Mouse (Mus musculus): ENCODE results near the gene Phospho2. TPM values are rescaled to one million over a fixed set of nuclear protein-coding genes. Genes with fewer than 3 reads are reported as not detected.
A peak's percentile ranks its signal among the peaks of the same experiment; 100 is the strongest.
"Not testable (repeated sequence)": the region's sequence is repeated elsewhere in the genome, so short reads cannot be mapped to it uniquely, and the experiment has no call there.

Gene Phospho2
- total RNA-seq (2017): 26.0 and 27.5 TPM in 2 replicates

DNA sequence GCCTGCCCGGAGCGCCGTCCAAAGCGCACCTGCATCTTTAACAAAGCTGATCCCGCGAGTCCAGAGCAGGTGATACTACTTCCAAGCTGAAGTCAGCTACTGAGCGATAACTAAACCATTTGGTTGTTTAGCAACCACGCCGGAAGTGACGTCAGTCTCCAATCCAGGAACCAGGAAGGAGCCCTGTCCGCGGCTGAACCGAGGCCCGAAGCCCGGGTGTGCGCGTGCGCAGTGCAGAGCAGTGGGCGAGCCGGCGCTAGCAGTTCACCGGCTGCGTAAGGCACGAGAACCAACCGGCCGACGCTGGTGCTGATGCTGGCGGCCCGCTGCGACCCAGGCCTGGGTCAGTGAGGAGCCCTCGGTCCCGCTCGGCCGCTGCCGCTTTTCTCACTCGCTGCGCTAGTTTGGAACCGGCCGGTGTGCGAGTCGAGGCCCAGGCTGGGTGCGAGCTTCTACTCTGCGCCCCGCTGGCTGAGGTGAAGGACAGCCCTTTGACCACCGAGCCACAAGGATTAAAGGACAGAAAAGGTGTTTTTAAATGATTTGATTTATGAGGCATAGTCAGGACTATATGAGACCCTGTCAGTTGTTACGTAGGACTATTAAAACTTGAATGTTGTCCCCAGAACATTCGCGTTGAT lies at the start of gene Phospho2, which contains the start of gene Ccdc173:
Phospho2 (plus strand) TSS at position 195 of the 641 bp plus-strand sequence.
Ccdc173 (minus strand) TSS at position 147 of the 641 bp plus-strand sequence.
- ATAC-seq (replicated peaks; ENCODE audit: low read depth, poor library complexity, severe bottlenecking): peak; percentile 90

DNA sequence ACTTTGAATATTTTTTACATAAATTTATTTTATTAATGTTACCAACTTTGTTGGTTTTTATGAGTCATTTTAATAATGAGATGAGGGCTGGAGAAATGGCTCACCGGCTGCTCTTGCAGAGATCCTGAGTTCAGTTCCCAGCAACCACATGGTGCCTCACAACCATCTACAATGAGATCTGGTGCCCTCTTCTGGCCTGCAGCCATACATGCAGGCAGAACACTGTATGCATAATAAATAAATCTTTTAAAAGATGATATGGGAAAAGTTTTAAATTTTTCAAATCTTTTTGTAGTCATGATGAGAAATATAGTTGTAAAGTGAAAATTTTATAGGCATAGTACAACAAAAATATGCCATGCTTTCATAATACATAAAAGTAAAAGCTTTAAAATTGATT lies 44.3 kb upstream of the Phospho2 start:
- no peak for ATAC-seq (replicated peaks; ENCODE audit: low read depth, poor library complexity, severe bottlenecking)

DNA sequence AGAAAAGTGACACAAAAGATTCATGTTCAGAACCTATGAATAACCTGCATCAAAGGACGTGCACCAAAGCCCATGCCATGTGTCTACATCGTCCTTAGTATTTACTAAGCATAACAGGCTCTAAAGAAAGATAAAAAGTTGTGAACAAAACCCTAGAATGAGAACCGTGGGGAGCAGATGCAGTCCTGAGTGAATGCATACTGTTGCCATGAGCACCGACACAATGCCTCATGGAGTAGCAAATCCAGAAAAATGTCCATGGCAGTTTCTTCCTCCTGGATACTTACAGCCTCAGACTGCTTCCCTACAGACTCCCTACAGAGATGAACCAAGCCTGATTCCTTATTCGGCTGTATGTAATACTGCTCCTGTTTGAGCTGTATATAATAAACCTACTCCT lies 28.4 kb upstream of the Phospho2 start:
- no peak for ATAC-seq (replicated peaks; ENCODE audit: low read depth, poor library complexity, severe bottlenecking)

DNA sequence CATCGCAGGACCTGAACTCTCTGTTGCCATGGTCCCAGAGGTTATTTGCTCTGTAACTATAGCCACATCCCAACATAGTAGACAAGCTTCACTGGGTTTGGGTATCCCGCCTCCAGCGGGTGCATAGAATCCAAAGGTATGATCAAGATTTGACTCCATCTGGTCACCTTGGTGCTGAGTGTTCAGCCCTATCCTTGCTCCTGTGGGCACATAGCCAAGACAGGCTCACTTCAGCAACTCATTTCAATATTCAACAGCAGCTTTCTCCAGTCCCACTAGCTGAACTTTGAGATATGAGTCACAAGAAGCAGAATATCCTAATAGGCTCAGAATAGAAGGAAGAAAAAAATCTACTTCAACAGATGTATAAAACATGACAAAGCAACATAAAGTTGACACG lies 26.1 kb upstream of the Phospho2 start:
- no peak for ATAC-seq (replicated peaks; ENCODE audit: low read depth, poor library complexity, severe bottlenecking)

DNA sequence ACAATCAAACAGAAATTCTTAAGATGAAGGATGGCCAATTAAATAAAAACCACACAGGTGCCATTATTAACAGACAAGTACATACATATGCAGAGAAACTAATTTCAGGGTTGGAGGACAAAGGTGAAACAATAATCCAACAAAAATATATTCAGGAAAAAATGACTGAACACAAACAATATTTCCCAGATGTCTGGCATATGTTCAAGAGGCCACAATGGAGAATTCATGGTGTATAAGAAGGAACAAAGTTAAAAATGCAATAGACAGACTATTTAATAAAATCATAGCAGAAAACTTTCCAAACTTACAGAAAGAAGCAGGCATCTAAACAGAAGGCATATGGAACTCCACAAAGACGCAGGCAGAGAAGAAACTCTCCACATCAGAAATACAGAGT lies 24.7 kb upstream of the Phospho2 start:
- no peak for ATAC-seq (replicated peaks; ENCODE audit: low read depth, poor library complexity, severe bottlenecking)

DNA sequence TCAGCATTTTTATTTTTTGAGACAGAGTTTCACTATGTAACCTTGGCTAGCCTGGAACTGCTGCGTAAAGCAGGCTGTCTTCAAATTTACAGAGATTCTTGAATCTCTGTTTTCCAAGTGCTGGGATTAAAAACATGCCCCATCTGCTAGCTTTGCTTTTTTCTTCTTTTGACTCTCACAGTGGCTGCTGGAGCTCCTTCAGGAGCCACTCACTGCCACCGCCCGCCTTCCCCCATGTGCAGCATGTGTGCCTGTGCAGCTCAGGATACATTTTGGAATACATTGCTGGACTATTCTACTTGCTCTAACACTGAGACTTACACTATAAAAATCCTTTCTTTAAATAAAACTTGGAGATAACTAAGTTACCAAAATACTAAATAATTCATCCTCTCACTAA lies 16.1 kb upstream of the Phospho2 start:
- ATAC-seq (replicated peaks; ENCODE audit: low read depth, poor library complexity, severe bottlenecking): no peak

DNA sequence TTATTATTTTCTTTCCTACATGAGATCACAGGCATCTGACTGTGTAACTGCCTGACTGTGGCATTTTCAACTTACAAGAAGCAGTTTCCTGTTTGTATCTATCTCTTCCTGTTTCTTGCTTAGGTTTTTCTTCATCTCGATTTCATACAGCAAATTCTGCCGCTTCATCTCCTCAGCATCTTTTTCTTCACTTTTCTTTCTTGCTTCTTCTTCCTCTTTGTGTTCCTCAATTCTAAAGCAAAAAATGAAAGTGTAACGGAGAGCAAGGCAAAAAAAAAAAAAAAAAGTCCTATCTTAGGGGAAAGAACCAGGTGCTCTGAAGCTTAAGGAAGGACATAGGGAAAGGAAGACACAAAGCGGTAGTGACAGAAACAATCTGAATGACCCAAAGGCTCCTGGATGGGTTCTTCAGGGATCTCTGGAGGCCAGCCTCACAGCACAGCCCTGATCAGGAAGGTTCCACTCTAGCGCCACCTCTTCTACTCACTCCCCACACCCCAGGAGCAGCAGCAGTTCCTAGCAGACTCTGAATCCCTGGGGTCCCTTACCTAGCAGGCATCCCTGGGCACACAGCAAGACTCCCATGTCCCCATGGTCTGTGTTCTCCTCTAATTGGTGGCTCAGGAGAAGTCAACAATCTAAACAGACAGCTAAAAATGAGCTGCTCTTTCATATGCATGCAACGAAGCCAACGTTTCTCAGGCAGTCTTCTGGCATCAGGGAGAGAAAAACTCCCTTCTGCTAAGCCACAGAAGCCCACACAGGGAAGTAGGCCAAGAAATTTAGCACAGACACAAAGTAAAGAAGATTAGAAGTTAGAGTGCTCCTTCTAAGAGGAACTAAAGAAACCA lies 11.2 kb upstream of the Phospho2 start:
- ATAC-seq (replicated peaks; ENCODE audit: low read depth, poor library complexity, severe bottlenecking): peak; percentile 84

DNA sequence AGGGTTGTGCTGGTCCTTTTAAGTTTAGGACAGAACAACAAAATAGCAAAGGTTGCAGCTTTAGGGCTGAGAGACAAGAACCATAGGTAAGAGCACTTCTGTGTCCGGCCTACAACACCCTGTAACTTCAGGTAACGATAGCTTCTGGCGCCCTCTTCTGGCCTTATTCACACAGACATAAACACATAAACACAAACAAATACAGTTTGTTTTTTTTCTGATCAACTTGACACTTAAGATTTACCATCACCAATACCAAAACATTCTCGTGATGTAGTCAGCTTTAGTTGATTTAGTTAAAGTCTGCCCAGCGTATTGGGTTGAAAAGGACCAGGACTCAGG lies 10.6 kb upstream of the Phospho2 start:
- ATAC-seq (replicated peaks; ENCODE audit: low read depth, poor library complexity, severe bottlenecking): peak; percentile 73

DNA sequence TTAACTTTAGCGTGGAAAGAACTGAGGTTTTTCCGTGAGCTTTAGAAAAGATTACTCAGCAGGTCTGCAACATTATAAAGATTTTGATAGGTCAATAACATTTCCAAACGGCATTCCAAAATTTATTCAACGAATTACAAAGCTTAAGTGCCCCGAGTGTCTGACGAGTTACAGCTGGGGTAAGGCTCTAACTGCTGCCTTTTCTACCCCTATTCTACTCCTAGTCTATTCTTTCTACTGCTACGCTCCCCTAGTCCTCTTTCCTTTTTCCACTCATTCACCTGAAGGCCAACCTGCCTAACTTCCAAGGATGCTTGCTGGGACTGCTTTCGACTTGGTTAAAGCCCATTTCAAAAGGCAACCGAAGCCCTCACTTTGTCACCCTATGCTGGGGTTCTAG lies 449 bp upstream of the Phospho2 start:
- ATAC-seq (replicated peaks; ENCODE audit: low read depth, poor library complexity, severe bottlenecking): peak; percentile 6; the same call in 1 of the 2 replicates

DNA sequence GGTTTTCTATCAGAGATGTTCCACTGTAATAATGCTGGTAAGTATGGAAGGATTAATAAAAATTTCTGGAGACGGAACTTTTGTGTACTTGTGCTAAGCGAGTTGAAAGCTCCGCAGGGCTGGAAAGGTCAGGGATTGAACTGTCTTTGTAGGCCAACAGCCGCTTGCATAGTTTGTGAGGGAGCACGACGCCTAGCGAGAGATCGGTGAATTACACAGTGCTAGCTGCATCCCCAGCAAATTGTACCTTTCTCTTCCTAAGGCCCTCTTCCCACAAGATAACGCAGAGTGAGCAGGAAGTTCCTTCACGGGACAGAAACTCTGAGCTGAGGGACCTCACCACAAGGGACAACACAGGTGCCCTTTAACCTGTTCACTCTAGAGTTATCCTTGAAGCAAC lies 862 bp downstream of the Phospho2 start:
- ATAC-seq (replicated peaks; ENCODE audit: low read depth, poor library complexity, severe bottlenecking): peak; percentile 80

DNA sequence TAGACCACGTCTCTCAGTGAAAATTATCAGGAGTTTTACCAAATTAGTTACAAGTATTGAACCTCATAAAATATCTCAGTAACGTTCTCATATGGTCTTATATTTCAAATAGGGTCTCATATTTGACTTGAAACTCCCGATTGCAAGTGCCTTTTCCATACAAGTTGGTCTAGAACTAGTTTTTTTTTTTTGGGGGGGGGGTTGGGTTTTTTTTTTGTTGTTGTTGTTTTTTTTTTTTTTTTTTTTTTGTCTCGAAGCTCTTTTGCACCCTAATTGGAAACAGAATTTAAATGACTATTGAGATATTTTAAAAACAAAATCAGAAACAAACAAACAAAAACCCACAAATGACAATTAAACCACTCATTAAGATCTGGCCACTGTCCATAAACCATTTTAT lies 1.3 kb downstream of the Phospho2 start:
- ATAC-seq (replicated peaks; ENCODE audit: low read depth, poor library complexity, severe bottlenecking): no peak

DNA sequence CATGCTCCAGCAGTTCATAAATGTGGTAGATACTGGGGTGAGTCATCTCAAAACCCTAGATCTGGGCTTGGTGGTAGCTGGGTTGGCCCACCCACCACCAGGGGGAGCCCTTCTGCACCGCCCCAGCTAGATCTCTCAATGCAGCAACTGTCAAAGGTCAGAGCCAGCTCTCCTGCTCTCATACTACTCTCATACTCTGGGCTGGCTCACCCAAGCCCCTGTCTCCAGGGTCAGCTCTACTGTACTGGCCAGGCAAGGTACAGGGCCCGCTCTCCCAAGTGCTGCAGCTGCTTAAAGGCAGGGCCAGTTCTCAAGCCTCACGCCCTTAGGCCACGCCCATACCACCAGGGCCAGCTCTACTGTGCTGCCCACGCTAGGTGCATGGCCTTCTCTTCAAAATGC lies 13.5 kb downstream of the Phospho2 start:
- ATAC-seq (replicated peaks; ENCODE audit: low read depth, poor library complexity, severe bottlenecking): peak; percentile 98

DNA sequence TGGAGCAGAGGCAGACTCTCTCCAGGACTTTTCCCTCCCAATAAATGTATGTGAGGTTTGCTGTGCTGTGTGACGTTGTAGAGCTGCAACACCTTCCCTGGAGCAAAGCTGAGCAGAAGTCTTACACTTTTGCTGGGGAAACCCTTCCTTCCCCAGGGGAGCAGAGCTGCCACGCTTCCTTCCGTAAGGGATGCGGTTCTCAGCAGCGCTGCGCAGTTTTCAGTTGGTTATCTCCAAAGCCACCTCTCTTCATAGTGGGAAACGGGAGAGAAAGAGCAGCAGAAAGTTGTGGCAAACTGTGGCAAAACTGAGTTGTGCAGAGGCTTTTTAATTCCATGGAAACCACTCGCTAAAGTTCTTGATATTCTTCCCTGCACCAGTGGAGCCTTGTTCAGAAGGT lies 14.3 kb downstream of the Phospho2 start:
- no peak for ATAC-seq (replicated peaks; ENCODE audit: low read depth, poor library complexity, severe bottlenecking)

DNA sequence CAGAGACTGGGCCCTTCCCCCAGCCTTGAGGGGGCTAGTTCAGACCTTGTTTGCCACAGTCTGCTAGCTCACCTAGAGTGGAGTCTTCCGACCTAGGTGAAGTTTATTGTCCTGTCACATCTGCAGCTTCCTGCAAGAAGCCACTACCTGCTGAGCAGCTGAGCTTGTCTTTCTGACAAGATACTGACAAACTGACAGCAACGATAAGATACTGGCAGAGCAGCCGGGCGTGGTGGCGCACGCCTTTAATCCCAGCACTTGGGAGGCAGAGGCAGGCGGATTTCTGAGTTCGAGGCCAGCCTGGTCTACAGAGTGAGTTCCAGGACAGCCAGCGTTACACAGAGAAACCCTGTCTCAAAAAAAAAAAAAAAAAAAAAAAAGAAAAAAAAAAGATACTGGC lies 15.2 kb downstream of the Phospho2 start:
- ATAC-seq (replicated peaks; ENCODE audit: low read depth, poor library complexity, severe bottlenecking): not testable (repeated sequence)

DNA sequence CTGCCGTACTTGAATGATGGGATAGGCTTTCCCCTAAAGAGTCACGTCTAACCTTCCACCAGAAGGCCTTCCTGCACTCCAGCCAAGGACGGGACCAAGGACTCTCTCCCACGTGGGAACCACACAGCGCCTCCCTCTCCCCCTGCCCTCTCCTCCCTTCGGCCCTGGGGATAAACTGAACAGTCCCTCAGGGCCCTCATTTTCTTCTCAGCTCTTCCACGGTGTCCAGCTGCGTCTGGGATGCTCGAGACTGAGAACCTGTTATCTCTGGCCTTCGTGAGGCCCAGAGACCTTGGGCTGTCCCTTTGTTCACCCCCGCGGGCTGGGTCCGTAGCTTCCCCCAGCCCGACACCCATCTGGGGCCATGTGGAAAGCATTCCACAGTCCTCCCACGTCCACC lies 20.7 kb downstream of the Phospho2 start:
- no peak for ATAC-seq (replicated peaks; ENCODE audit: low read depth, poor library complexity, severe bottlenecking)

DNA sequence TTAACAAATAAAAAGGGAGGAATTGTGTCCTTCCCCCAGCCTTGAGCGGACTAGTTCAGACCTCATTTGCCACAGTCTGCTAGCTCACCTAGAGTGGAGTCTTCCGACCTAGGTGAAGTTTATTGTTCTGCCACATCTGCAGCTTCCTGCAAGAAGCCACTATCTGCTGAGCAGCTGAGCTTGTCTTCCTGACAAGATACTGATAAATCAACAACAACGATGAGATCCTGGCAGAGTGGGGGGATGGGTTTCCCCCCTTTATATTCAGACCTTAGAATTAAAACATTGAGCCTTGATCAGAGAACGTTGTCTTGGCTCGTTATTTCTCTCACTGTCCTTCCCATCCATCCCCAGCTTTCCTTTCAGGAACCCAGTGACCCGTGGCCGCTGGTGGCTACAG lies 21.9 kb downstream of the Phospho2 start:
- not testable (repeated sequence) for ATAC-seq (replicated peaks; ENCODE audit: low read depth, poor library complexity, severe bottlenecking)

DNA sequence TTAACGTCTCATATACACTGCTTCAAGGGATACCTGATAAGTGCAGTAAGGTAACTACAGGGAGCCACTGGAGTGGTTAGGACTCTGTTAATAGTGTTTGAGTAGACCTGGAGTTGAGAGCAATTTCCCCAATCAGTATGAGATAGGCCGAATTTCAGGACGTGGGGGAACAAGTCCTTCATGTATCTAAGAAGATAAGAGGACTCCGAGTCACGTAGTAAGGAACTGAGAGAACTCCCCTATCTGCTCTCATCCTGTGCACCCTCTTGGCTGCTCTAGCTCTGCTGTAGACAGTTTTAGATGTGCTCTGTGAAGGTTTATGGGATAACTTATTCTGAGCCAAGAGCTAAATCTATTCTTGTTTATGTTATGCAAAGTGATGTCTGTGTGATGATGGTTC lies 27.2 kb downstream of the Phospho2 start:
- peak; percentile 57 for ATAC-seq (replicated peaks; ENCODE audit: low read depth, poor library complexity, severe bottlenecking)

DNA sequence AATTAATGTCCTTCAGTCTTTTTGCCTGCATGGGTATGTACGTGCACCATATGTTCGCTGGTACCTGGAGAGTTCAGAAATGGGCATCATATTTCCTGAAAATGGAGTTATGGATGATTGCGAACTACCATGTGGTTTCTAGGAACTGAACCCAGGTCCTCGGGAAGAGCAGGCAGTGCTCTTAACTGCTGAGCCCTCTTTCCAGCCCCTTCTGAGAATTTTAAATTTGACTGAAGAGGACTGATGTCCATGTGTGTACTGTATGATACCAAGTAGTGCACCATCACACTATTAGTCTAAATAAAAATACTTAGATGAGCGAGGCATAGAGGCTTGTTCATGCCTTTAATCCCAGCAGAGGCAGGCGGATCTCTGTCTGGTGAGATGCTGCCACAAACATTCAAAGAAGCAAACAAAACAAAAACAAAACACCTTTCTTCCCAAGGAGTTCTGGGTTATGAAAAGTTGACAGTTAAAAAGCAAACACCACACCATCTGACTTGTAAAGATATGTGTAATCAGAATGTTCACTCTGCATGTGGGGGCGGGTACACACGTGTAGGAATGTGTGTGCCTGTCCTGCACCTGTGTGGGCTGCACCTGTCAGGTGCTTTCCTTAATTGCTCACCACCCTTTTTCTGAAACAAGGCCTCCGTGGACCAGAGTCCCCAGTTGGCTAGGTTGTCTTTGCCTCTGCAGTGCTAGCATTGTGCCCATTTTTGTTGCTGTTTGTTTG lies 29.1 kb downstream of the Phospho2 start:
- ATAC-seq (replicated peaks; ENCODE audit: low read depth, poor library complexity, severe bottlenecking): no peak; the same call in 1 of the 2 replicates

DNA sequence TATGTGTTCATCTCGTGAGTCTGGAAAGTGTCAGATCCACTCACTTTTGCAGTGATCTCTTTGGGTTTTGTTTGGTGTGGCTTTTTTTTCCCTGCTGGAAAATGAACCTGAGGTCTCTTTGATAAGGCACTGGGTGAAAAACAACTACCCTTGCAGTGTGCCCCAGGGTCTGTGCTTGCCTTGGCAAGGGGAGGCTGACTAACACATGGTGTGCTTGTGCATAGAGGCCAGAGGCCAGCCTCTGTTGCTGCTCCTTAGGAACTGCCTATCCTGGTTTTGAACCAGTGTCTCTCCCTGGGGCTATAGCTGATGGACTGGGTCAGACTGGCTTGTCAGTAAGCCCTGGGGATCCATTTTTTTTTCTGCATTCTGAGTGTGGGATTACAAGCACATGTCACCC lies 30.8 kb downstream of the Phospho2 start:
- ATAC-seq (replicated peaks; ENCODE audit: low read depth, poor library complexity, severe bottlenecking): no peak

DNA sequence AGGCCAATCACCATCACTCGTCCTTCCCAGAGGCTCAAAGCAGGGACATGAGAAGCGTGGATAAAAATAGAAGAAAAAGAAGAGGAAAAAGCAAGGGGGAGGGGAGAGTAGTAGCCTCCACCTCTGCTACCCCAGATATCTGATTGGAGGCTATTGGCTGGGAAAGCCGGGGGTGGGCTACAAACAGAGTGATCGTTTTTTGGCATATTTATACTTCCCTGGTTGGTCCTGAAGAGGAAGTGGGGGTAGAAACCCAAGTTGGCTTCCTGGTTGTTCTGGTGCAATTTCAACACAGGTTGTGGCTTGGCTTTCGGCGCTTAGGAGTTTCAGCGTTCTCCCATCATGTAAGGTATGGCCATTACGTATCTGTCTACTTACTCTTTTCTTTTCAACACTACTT lies 32.3 kb downstream of the Phospho2 start, which contains the start of gene Klhl23:
Klhl23 (plus strand) TSS at position 234 of the 400 bp plus-strand sequence.
- peak; percentile 69 for ATAC-seq (replicated peaks; ENCODE audit: low read depth, poor library complexity, severe bottlenecking)

Measured in common myeloid progenitor, adult 5-6 weeks (primary cell).